Mouse (Mus musculus): ENCODE measurements at regions not wholly inside any gene's neighbourhood (a gene's known extent, or its start where the extent isn't known, plus 50 kb on each side); places are given as distances from the start of the nearest gene placed in this dataset.

- TF ChIP-seq POLR2A (IDR thresholded peaks at IDR 0.05; ENCODE audit: insufficient read length, low read depth), result no peak
- no peak for TF ChIP-seq MYOG (IDR thresholded peaks at IDR 0.05; ENCODE audit: control insufficient read depth in 1 of 3, insufficient read depth in 1 of 3, insufficient read length in 2 of 3, low read depth in 2 of 3)
- TF ChIP-seq USF1 (IDR thresholded peaks at IDR 0.05; ENCODE audit: low read depth), result no peak
- TF ChIP-seq TCF12 (IDR thresholded peaks at IDR 0.05; ENCODE audit: insufficient read depth, poor library complexity, severe bottlenecking), result no peak
- no peak for TF ChIP-seq E2F4 (IDR thresholded peaks at IDR 0.05; ENCODE audit: insufficient read depth)
- TF ChIP-seq TCF3 (IDR thresholded peaks at IDR 0.05; ENCODE audit: insufficient read length, low read depth), result no peak
- no peak for TF ChIP-seq MYOD1 (IDR thresholded peaks at IDR 0.05; ENCODE audit: control insufficient read depth in 1 of 3, insufficient read length in 2 of 3, low read depth in 2 of 3)
- no peak for TF ChIP-seq MAX (IDR thresholded peaks at IDR 0.05; ENCODE audit: low read depth)
- no peak for TF ChIP-seq POLR2AphosphoS2 (IDR thresholded peaks at IDR 0.05; ENCODE audit: insufficient read length, low read depth)
- no peak for TF ChIP-seq SRF (IDR thresholded peaks at IDR 0.05; ENCODE audit: control insufficient read depth, insufficient read length, low read depth)
These were observed 507.1 kb upstream of the Adam5 start for GRCm38 (mm10) chr8:25331161-25331776.

Measured in myocyte (in vitro differentiated cells).